Mouse (Mus musculus) ES-Bruce4 (cell line): ENCODE data around the gene Dll4. TPM values are rescaled to one million over a fixed set of nuclear protein-coding genes. Genes with fewer than 3 reads are reported as not detected.

Source experiments
- H3K27ac ChIP-seq: 2 replicates; pipeline ENCODE4 v1.5.1; 2012; ENCODE audit warnings: low read length, inconsistent platforms; ENCODE audit not compliant: insufficient read depth
- H3K27me3 ChIP-seq: 2 replicates; pipeline ENCODE4 v1.6.1; 2012; ENCODE audit warnings: mild to moderate bottlenecking, low read length, inconsistent platforms; ENCODE audit not compliant: control insufficient read depth, poor library complexity, insufficient read depth, severe bottlenecking
- H3K36me3 ChIP-seq: 2 replicates; pipeline ENCODE4 v1.6.1; 2012; ENCODE audit warnings: inconsistent platforms, mild to moderate bottlenecking, low read length, moderate library complexity; ENCODE audit not compliant: control insufficient read depth, poor library complexity, insufficient read depth, severe bottlenecking
- H3K4me1 ChIP-seq: one replicate; pipeline ENCODE4 v1.8.1; 2011; ENCODE audit warnings: low read length; ENCODE audit not compliant: control insufficient read depth, insufficient read depth
- H3K4me3 ChIP-seq: 2 replicates; pipeline ENCODE4 v1.5.1; 2011; ENCODE audit warnings: low read depth, mild to moderate bottlenecking, low read length
- H3K9ac ChIP-seq: 2 replicates; pipeline ENCODE4 v1.6.1; 2012; ENCODE audit warnings: low read depth, mild to moderate bottlenecking, inconsistent platforms; ENCODE audit not compliant: poor library complexity, severe bottlenecking
- H3K9me3 ChIP-seq: replicated peaks from 2 replicates; pipeline ENCODE4 v1.6.1; 2012; ENCODE audit warnings: mild to moderate bottlenecking, low read length, inconsistent platforms; ENCODE audit not compliant: control insufficient read depth, poor library complexity, insufficient read depth, severe bottlenecking
- CTCF ChIP-seq: IDR thresholded peaks from one replicate; pipeline ENCODE4 v1.8.1; 2011; ENCODE audit warnings: low read depth, low read length
- EP300 ChIP-seq: IDR thresholded peaks from 2 replicates; pipeline ENCODE4 v1.6.1; 2011; ENCODE audit warnings: low read depth, low read length; ENCODE audit not compliant: insufficient read depth
- POLR2A ChIP-seq: IDR thresholded peaks from one replicate; pipeline ENCODE4 v1.8.1; 2011; ENCODE audit warnings: low read length; ENCODE audit not compliant: insufficient read depth
- polyA plus RNA-seq: library from polyadenylated mRNA; stranded (reverse); fragments of >200 nt; gene quantifications from 2 replicates; pipeline ENCODE4 v1.2.4, GENCODE M21; 2011; ENCODE audit warnings: low read depth; ENCODE audit not compliant: missing spikeins, insufficient read depth, insufficient read length

The Dll4 gene
- polyA plus RNA-seq, 1 experiment = not detected

DNA sequence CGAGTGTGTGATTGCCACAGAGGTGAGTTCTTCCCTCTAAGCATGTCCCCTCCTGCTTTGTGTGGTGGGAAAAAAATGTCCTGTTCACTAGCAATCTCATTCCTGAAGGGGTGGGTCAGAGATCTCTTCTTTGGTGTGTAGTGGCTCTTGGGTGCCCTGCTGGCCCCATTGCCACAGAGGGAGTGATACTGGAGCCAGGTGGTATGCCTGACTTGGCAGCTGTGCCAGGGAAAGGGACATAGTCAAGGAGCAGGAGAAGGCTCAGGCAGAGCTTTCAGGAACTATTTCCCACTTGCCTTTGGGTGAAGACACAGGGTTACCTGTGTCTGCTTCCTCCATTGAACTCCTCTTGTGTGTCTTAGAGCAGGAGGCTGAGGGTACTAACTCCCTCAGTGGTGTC, 8.6 kb downstream of the Dll4 start:
- Histone ChIP-seq H3K9me3 (no peaks in the 10 kb centered on the region), H3K9ac (no peak overlapping the region), H3K27me3 (peaks cover 3% of the 10 kb centered on the region), H3K27ac (no peak overlapping the region), H3K36me3 (no peaks in the 10 kb centered on the region), H3K4me3 (no peak overlapping the region), H3K4me1 (peaks cover 3% of the 10 kb centered on the region)
- TF ChIP-seq EP300 = no peak
- no peak for TF ChIP-seq POLR2A
- no peak for TF ChIP-seq CTCF

DNA sequence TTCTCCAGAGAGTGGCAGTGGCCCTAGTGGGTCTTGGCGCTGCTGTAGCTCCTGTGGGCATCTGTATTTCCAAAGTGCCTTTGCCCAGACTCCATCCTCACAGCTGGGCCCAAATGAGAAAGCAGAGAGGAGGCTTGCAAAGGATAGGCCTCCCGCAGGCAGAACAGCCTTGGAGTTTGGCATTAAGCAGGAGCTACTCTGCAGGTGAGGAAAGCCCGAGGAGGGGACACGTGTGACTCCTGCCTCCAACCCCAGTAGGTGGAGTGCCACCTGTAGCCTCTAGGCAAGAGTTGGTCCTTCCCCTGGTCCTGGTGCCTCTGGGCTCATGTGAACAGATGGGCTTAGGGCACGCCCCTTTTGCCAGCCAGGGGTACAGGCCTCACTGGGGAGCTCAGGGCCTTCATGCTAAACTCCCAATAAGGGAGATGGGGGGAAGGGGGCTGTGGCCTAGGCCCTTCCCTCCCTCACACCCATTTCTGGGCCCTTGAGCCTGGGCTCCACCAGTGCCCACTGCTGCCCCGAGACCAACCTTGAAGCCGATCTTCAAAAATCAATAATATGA, 9.5 kb downstream of the Dll4 start:
- H3K9ac ChIP-seq = no peak overlapping the region
- peaks cover 3% of the 10 kb centered on the region for H3K4me1 ChIP-seq
- no peak overlapping the region for H3K27ac ChIP-seq
- no peak for TF ChIP-seq POLR2A
- no peak for TF ChIP-seq CTCF
- TF ChIP-seq EP300 = no peak
- no peaks in the 10 kb centered on the region for H3K9me3 ChIP-seq
- no peak overlapping the region for H3K4me3 ChIP-seq
- H3K36me3 ChIP-seq = no peaks in the 10 kb centered on the region
- peaks cover 3% of the 10 kb centered on the region; the same call in 1 of the 2 replicates for H3K27me3 ChIP-seq

DNA sequence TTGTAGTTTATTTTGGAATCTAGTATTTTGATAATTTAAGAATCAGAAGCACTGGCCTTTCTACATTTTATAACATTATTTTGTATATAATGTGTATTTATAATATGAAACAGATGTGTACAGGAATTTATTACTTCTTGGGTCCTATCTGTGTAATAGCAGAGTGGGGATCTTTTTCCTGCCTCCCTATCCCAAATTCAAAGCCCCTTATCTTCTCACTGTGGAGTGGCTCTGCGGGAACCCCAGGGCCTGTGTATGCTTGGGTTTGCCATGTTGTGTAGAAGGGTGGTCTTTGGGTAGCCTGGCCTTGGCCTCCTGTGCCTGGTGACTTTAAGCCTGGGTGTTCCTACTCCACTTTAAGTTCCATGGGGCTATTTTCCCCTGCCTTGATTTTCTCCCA, 10.0 kb downstream of the Dll4 start:
- H3K4me1 ChIP-seq = peaks cover 3% of the 10 kb centered on the region
- no peak overlapping the region for H3K27ac ChIP-seq
- no peak overlapping the region for H3K4me3 ChIP-seq
- H3K27me3 ChIP-seq = peaks cover 3% of the 10 kb centered on the region; the same call in 1 of the 2 replicates
- no peak for TF ChIP-seq CTCF
- TF ChIP-seq POLR2A = no peak
- TF ChIP-seq EP300 = no peak
- no peaks in the 10 kb centered on the region for H3K9me3 ChIP-seq
- no peaks in the 10 kb centered on the region for H3K36me3 ChIP-seq
- no peak overlapping the region for H3K9ac ChIP-seq

DNA sequence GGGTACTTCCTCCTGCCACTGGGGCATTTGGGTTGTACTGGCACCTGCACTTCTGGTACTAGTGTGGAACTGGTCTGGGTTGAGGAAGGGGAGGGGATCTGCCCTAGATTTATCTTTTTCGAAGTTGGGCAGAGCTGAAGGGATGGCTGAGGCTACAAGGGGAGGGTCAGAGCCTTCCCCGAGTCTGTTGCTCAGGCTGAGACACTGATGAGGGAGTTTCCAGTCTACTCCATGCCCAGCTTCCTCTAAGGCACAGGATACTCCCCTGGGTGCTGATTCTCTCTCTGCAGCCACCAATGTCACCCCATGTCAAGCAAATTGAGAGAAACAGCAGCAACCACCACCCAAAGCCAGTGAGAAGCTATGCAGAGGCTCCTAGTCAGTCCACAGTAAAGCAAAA, 10.4 kb downstream of the Dll4 start:
- Histone ChIP-seq H3K9me3 (no peaks in the 10 kb centered on the region), H3K4me1 (peaks cover 3% of the 10 kb centered on the region), H3K36me3 (no peaks in the 10 kb centered on the region), H3K4me3 (no peak overlapping the region), H3K27ac (no peak overlapping the region), H3K27me3 (peaks cover under 1% of the 10 kb centered on the region; the same call in 1 of the 2 replicates), H3K9ac (no peak overlapping the region)
- TF ChIP-seq POLR2A (no peak), EP300 (no peak), CTCF (no peak)

DNA sequence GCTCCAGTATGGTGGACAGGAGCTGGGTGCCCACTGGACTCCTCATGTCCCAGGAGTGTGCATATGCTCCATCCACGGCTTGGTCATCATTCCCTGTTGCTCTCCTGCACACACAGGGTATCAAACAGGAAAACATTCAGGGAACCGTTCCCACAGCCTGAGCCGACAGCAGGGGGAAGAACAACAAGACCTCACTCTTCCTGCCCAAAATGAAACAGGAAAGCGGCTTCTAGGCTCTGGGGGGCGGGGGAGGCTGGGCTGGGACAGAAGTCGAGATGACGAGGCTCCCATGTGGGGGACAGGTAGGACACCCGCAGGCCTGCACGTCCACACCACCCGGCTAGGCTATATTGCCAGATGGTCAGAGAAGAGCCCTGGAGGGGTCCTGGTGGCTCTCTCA, 10.9 kb downstream of the Dll4 start:
- Histone ChIP-seq H3K27me3 (no peaks in the 10 kb centered on the region), H3K4me3 (no peak overlapping the region), H3K27ac (no peak overlapping the region)

DNA sequence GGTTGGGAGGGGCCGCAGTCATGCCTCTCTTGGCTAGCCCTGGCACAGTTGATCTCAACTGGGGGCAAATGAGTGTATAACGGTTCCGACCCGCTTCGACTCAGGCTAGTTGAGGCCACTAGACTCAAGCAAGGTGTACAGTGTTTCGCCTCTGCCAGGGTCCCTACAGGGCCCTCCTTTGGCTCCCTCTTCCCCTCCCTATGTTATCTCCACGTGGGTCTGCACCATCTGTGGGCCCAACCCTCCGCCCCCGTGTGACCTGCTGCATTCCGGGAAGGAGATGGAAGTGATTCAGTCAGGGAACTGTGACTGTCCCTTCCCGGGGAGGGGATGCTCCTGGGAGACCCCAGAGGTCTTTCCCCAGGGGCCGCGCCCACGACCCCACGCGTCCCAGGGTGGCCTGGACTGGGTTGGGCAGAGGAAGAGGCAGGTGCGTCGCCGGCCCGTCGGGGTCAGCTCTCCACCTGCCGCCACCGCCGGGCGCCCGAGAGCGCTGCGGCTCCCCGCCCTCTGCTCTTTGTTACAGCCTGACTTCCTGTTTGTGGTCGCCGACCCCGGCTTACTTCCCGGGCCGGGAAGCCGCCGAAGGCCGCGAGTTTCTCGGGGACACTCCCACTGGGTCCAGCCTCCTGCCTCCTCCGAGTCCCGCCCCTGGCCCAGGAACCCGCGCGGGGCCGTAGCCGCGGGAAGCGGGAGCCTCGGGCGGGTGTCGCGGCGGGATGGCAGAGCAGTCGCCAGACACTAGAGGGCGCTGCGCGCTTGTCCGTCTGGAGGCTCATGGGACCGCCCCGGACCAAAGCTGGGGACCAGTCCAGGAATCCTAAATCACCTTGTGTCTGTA, 12.1 kb downstream of the Dll4 start:
- Histone ChIP-seq H3K27ac (no peak overlapping the region), H3K9ac (peak overlapping the region; percentile 68), H3K4me1 (peaks cover 3% of the 10 kb centered on the region), H3K36me3 (no peaks in the 10 kb centered on the region), H3K27me3 (no peaks in the 10 kb centered on the region; the same call in 1 of the 2 replicates), H3K4me3 (peak overlapping the region; percentile 57), H3K9me3 (no peaks in the 10 kb centered on the region)
- TF ChIP-seq POLR2A (no peak), CTCF (peak; percentile 81)

More for the DNA sequence above, 10.9 kb downstream of the Dll4 start:
- Histone ChIP-seq H3K9ac (no peak overlapping the region), H3K4me1 (peaks cover 3% of the 10 kb centered on the region), H3K9me3 (no peaks in the 10 kb centered on the region), H3K36me3 (no peaks in the 10 kb centered on the region)
- no peak for TF ChIP-seq EP300
- no peak for TF ChIP-seq CTCF
- TF ChIP-seq POLR2A = no peak
